Mouse (Mus musculus) E14TG2a.4 (cell line): ENCODE measurements around the gene Smim11.

Source experiments
- H3K27me3 ChIP-seq: 2 replicates; pipeline ENCODE4 v1.6.1; 2014; ENCODE audit warnings: low read length, control low read depth; ENCODE audit not compliant: insufficient read depth
- H3K36me3 ChIP-seq: 2 replicates; pipeline ENCODE4 v1.6.1; 2014; ENCODE audit warnings: low read length, control low read depth; ENCODE audit not compliant: insufficient read depth
- H3K4me1 ChIP-seq: replicated peaks from 2 replicates; pipeline ENCODE4 v1.6.1; 2014; ENCODE audit warnings: low read depth, low read length, control low read depth
- H3K4me3 ChIP-seq: replicated peaks from 2 replicates; pipeline ENCODE4 v1.5.1; 2014; ENCODE audit warnings: mild to moderate bottlenecking, low read length
- H3K9me3 ChIP-seq: 2 replicates; pipeline ENCODE4 v1.6.1; 2014; ENCODE audit warnings: low read length, control low read depth
- CTCF ChIP-seq: conservative IDR thresholded peaks from 2 replicates; pipeline ENCODE4 v1.5.1; 2014; ENCODE audit warnings: low read length
- NANOG ChIP-seq: IDR thresholded peaks from 2 replicates; pipeline ENCODE4 v1.6.1; 2014; ENCODE audit warnings: borderline replicate concordance, low read length, mixed read lengths
- POU5F1 ChIP-seq: IDR thresholded peaks from 2 replicates; pipeline ENCODE4 v1.6.1; 2014; ENCODE audit warnings: low read length, borderline replicate concordance

Smim11 gene

DNA sequence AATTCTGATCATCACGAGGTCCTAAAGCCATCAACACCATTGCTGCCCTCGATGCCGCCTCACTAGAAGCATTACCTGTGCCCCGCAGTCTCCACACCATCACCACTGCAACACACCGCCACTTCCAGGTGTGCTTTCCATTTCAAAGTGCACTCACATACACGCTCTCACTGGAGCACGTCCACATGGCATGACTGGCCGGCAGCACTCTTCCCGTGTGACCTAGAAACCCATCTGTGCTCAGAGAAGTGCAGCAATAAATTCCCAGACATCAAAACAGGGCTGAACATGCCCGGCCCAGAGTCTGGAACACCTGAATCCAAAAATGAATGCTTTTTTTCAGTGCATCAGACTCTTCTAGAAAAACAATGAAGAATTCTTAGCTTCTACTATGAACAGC is 26.8 kb downstream of the Smim11 start:
- Histone ChIP-seq H3K4me1 (peaks cover 7% of the 10 kb centered on the region), H3K27me3 (peaks cover 12% of the 10 kb centered on the region), H3K36me3 (no peaks in the 10 kb centered on the region), H3K4me3 (no peak overlapping the region), H3K9me3 (no peaks in the 10 kb centered on the region)
- no peak for TF ChIP-seq CTCF
- no peak for TF ChIP-seq POU5F1
- no peak for TF ChIP-seq NANOG

DNA sequence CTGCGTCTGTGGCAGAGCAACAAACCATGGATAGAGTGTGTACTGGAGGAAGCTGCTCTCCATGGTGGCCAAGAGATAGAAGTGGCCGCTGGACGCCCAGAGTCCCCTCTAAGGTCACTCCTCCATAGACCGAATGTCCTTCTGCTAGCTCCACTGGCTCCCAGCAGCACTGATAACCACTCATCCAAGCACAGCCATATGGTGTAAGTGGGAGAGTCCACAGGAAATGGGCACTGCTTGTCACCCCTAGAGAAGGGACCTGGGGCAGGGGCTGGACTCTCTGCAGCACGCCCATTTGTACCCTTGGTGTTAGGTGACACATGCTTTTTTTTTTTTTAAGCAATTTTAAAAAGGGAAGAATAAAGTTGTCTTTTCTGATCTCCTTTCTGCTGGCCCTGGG is 29.9 kb downstream of the Smim11 start:
- no peak for TF ChIP-seq CTCF
- no peak for TF ChIP-seq NANOG
- TF ChIP-seq POU5F1 = no peak
- Histone ChIP-seq H3K4me1 (peaks cover 23% of the 10 kb centered on the region), H3K9me3 (no peaks in the 10 kb centered on the region), H3K4me3 (no peak overlapping the region), H3K36me3 (no peaks in the 10 kb centered on the region), H3K27me3 (peaks cover 18% of the 10 kb centered on the region)

DNA sequence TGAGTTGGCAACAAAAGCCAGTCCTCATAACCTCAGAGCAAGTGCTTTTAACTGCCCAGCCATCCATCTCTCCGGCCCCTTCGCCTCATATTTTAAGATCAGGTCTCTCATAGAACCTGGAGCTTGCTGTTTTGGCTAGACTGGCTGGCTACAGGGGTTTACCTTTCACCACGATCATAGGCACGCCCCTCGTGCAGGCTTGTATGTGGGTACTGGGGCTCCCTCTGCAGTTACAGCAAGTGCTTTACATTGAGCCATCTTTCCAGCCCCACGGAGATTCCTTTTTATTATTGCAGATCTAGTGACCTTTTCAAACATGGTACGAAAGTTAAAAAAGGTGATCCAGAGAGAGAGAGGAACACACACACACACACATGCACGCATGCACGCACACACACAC is 33.5 kb downstream of the Smim11 start:
- H3K9me3 ChIP-seq = 0 out of 2 replicates have a peak, but pooled peaks cover 2% of the 10 kb centered on the region
- TF ChIP-seq NANOG = no peak
- TF ChIP-seq POU5F1 = no peak
- TF ChIP-seq CTCF = no peak
- peaks cover 33% of the 10 kb centered on the region for H3K4me1 ChIP-seq
- H3K36me3 ChIP-seq = no peaks in the 10 kb centered on the region
- H3K27me3 ChIP-seq = peaks cover 21% of the 10 kb centered on the region
- H3K4me3 ChIP-seq = no peak overlapping the region

DNA sequence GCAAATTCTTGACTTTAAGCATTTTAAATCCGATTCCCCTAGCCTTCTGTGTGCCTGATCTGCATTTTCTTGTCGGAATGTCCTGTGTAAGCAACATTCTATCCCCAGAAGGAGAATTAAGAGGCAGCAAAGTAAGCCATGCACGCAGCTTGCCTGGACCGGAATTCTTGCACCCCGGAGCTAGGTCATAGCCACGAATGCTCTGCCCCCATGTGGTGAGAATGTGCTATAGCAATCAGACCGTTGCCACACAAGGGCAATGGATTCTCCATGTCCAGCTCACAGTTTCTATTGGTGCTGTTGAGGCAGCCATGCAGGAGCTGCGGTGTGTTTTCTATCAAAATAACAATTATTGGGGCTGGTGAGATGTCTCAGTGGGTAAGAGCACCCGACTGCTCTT is 35.2 kb downstream of the Smim11 start:
- Histone ChIP-seq H3K27me3 (peaks cover 28% of the 10 kb centered on the region), H3K36me3 (no peaks in the 10 kb centered on the region), H3K4me3 (no peak overlapping the region), H3K4me1 (peaks cover 50% of the 10 kb centered on the region), H3K9me3 (0 out of 2 replicates have a peak, but pooled peaks cover 2% of the 10 kb centered on the region)
- no peak for TF ChIP-seq POU5F1
- TF ChIP-seq CTCF = peak; percentile 85
- no peak for TF ChIP-seq NANOG

DNA sequence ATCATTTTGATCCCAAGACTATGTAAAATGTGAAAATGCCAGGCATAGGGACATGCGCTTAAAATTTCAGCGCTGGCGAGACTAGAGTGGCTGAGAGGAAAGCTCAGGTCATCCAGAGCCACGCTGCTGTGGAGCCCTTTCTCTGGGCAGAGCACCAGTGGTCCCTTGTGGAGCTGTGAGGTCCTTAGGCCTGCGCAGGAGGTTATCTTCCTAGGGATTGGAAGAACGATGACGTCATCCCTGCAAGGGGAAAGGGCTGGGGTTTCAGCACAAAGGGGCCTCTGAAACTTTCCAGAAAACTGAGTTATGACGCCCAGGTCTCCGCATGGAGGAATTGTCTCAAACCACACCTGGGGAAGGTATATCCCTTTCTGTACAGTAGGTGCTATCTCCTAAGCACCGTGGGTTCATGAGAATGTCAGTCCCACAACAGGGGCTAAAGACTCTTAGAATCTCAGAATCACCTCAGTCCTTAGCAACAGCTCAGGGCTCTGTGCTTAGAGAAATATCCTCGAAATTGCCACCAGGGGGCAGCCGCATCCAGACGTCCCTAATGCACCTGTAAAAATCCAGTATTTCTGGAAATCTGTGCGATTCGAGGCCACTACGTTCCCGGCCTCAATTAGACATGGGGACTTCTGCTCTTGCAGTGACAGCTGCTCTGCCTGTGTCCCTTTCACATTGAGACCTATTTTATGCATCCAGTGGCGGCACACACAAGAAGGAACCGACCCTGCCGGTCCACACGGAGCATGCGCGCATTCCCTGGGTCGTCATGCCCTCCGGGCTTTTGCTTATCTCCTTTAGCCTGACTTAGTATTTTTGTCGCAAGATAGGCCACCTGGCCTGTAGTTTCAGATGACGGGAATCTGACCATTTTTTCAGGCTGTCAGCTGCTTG is 39.8 kb downstream of the Smim11 start:
- TF ChIP-seq POU5F1 (0 out of 2 replicates have a peak, but pooled peaks have one; percentile 7), CTCF (peak; percentile 70), NANOG (no peak)
- Histone ChIP-seq H3K9me3 (0 out of 2 replicates have a peak, but pooled peaks cover 2% of the 10 kb centered on the region), H3K36me3 (no peaks in the 10 kb centered on the region), H3K27me3 (peaks cover 25% of the 10 kb centered on the region), H3K4me3 (peak overlapping the region; percentile 63), H3K4me1 (peaks cover 35% of the 10 kb centered on the region)

DNA sequence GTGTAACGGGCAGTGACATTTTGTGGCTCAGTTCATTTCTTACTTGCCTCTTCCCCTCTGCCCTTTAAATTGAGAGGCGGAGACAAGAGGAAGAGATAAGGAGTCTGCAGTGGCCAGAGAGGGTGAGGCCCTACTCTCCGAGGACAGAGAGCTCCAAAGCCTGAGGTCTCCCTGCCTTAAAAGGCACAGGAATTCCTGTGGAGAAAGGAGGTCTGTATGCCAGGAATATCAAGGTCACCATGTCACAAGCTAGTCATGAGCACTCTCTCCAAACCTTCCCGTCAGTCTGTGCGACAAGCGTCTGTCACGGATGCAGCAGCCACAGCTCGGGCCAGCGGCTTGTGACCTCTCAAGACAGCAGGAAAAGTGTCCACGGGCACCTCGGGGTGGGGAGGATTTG is 44.1 kb downstream of the Smim11 start:
- no peaks in the 10 kb centered on the region for H3K36me3 ChIP-seq
- no peak overlapping the region for H3K4me3 ChIP-seq
- H3K9me3 ChIP-seq = no peaks in the 10 kb centered on the region
- peaks cover 42% of the 10 kb centered on the region for H3K27me3 ChIP-seq
- H3K4me1 ChIP-seq = peaks cover 26% of the 10 kb centered on the region
- no peak for TF ChIP-seq POU5F1
- TF ChIP-seq NANOG = no peak
- TF ChIP-seq CTCF = no peak

DNA sequence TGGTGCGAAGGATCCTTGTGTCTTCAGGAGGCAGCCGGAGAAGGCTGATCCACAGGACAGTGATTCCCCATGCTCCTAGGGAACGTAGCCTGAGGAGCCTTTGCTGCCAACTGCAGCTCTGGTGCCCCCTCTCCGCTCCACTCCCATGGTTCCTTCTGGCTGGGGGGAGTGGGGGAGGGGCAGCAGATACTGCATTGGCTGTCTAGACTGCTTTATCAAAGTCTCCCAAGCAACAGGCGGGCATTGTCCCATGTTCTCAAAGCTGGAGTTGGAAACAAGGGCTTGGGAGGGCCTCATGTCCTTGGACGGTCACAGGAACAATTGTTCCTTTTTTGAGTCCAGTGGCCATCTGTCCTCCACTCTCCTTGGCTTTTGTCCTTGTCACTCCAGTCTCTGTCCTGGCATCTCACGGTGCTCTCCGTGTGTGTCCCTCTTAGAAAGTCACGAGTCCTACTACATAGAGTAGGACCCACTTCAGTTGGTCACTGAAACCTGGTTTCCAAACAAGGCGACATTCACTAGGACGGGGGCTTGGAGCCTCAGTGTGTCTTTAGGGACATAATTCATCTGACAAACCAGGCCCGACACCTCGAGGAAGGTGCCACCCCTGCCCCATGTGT is 45.3 kb downstream of the Smim11 start:
- H3K4me3 ChIP-seq = no peak overlapping the region
- H3K9me3 ChIP-seq = no peaks in the 10 kb centered on the region
- peaks cover 49% of the 10 kb centered on the region for H3K27me3 ChIP-seq
- no peaks in the 10 kb centered on the region for H3K36me3 ChIP-seq
- H3K4me1 ChIP-seq = peaks cover 14% of the 10 kb centered on the region
- no peak for TF ChIP-seq CTCF
- no peak for TF ChIP-seq POU5F1
- no peak for TF ChIP-seq NANOG

DNA sequence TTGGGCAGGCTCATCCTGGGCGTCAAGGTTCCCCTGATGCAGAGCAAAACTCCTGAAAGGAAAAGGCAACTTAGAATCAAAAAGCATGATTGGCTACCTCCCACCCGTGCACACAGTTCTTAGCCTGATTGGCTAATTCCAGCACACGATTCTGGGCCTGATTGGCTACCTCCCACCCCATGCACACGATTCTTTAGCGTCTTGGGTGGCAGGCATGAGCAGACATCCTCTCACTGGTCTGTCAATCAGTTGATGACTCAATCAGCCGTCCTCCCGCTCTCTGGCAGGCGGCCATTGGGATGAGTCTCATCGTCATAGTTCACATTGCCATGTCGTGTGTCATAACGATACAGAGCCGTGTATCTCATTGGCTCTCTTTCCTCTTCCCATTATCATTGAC is 47.9 kb downstream of the Smim11 start:
- TF ChIP-seq CTCF (no peak), NANOG (no peak), POU5F1 (no peak)
- Histone ChIP-seq H3K4me3 (no peak overlapping the region), H3K9me3 (no peaks in the 10 kb centered on the region), H3K36me3 (no peaks in the 10 kb centered on the region), H3K4me1 (peaks cover 11% of the 10 kb centered on the region), H3K27me3 (peaks cover 59% of the 10 kb centered on the region)

DNA sequence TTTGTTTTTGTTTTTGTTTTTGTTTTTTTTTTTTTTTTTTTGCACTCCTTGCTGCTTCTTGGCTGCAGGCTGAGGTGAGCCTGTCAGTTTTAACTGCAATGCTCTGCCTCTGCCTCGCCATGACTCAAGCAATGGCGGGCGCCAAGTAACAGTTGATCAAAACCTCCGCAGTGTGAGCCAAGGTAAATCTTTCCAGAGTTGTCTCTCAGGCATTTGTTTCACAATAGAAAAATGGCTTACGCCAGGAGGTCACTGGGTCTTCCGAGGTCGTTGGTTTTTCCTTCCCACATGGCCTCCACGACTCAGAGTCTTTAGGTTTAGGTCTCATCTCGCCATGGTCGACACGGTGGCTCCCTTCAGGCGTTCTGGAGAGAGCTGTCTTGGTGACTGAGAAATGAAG is 52.2 kb downstream of the Smim11 start:
- Histone ChIP-seq H3K9me3 (no peaks in the 10 kb centered on the region), H3K27me3 (peaks cover 74% of the 10 kb centered on the region), H3K4me3 (no peak overlapping the region), H3K4me1 (peaks cover 18% of the 10 kb centered on the region), H3K36me3 (no peaks in the 10 kb centered on the region)
- TF ChIP-seq CTCF = no peak
